Mouse (Mus musculus): ENCODE data around the gene Ssna1. TPM values are rescaled to one million over a fixed set of nuclear protein-coding genes. Genes with fewer than 3 reads are reported as not detected.

Gene Ssna1
- 240 and 247 TPM in 2 replicates for polyA plus RNA-seq (2014; fragmentation: Nextera tagmentation; extraction: Ambion mirVana)

GRCm38 (mm10) chr2:25271827-25272511, at the start of gene Ssna1, which contains the start of gene Anapc2:
Gene Ssna1 (minus strand): TSS chr2:25272438.
Gene Anapc2 (plus strand): TSS chr2:25272478.
- Histone ChIP-seq H3K4me2 (peak within 1 kb of the TSS; percentile 97), H3K27me3 (ENCODE audit: control insufficient read depth, insufficient read depth, low read length) (no peaks in the 10 kb centered on the region), H3K36me3 (ENCODE audit: control insufficient read depth, insufficient read depth, low read length) (peaks cover 14% of the 10 kb centered on the region), H3K4me1 (ENCODE audit: control insufficient read depth, insufficient read depth, low read length) (peaks cover 20% of the 10 kb centered on the region), H3K27ac (ENCODE audit: low read depth, low read length) (peak within 1 kb of the TSS; percentile 59; the same call in 1 of the 2 replicates), H3K9ac (ENCODE audit: low read length) (peak within 1 kb of the TSS; percentile 91), H3K9me3 (ENCODE audit: control insufficient read depth, low read length) (no peaks in the 10 kb centered on the region), H3K4me3 (ENCODE audit: low read depth, low read length) (peak within 1 kb of the TSS; percentile 83)
- peak; percentile 100 for DNase-seq (ENCODE audit: low spot score, missing footprints)
- ATAC-seq (ENCODE audit: low FRiP score), result peak; percentile 97
- WGBS, result under 1% methylated on average over 55 of the region's 55 CpGs

GRCm38 (mm10) chr2:25320084-25320483, 47.8 kb upstream of the Ssna1 start:
- DNase-seq (ENCODE audit: low spot score, missing footprints) (no peak), ATAC-seq (ENCODE audit: low FRiP score) (no peak)
- Histone ChIP-seq H3K4me1 (ENCODE audit: control insufficient read depth, insufficient read depth, low read length) (no peaks in the 10 kb centered on the region), H3K4me2 (no peak overlapping the region), H3K4me3 (ENCODE audit: low read depth, low read length) (no peak overlapping the region), H3K36me3 (ENCODE audit: control insufficient read depth, insufficient read depth, low read length) (no peaks in the 10 kb centered on the region), H3K9ac (ENCODE audit: low read length) (no peak overlapping the region), H3K9me3 (ENCODE audit: control insufficient read depth, low read length) (no peaks in the 10 kb centered on the region), H3K27ac (ENCODE audit: low read depth, low read length) (no peak overlapping the region), H3K27me3 (ENCODE audit: control insufficient read depth, insufficient read depth, low read length) (peaks cover 29% of the 10 kb centered on the region)
- WGBS, result 38% methylated on average over 2 of the region's 2 CpGs

- peaks cover 29% of the 10 kb centered on the region for H3K27me3 ChIP-seq (ENCODE audit: control insufficient read depth, insufficient read depth, low read length)
- WGBS, result 10% methylated on average over 58 of the region's 58 CpGs
- DNase-seq (ENCODE audit: low spot score, missing footprints) (peak; percentile 96), ATAC-seq (ENCODE audit: low FRiP score) (peak; percentile 63; the same call in 1 of the 2 replicates)
- H3K4me3 ChIP-seq (ENCODE audit: low read depth, low read length), result peak within 1 kb of the TSS; percentile 28
- no peaks in the 10 kb centered on the region for H3K9me3 ChIP-seq (ENCODE audit: control insufficient read depth, low read length)
- H3K4me2 ChIP-seq, result peak within 1 kb of the TSS; percentile 49
- no peak within 1 kb of the TSS for H3K27ac ChIP-seq (ENCODE audit: low read depth, low read length)
- no peaks in the 10 kb centered on the region for H3K4me1 ChIP-seq (ENCODE audit: control insufficient read depth, insufficient read depth, low read length)
- no peaks in the 10 kb centered on the region for H3K36me3 ChIP-seq (ENCODE audit: control insufficient read depth, insufficient read depth, low read length)
- no peak within 1 kb of the TSS for H3K9ac ChIP-seq (ENCODE audit: low read length)
Observed at GRCm38 (mm10) chr2:25318971-25319773, 46.9 kb upstream of the Ssna1 start, which contains the start of gene Grin1. Gene Grin1 (minus strand): TSS chr2:25319187.

- Histone ChIP-seq H3K27ac (ENCODE audit: low read depth, low read length) (no peak overlapping the region), H3K27me3 (ENCODE audit: control insufficient read depth, insufficient read depth, low read length) (peaks cover 29% of the 10 kb centered on the region), H3K36me3 (ENCODE audit: control insufficient read depth, insufficient read depth, low read length) (no peaks in the 10 kb centered on the region), H3K9me3 (ENCODE audit: control insufficient read depth, low read length) (no peaks in the 10 kb centered on the region), H3K9ac (ENCODE audit: low read length) (no peak overlapping the region), H3K4me2 (peak overlapping the region; percentile 49), H3K4me1 (ENCODE audit: control insufficient read depth, insufficient read depth, low read length) (no peaks in the 10 kb centered on the region), H3K4me3 (ENCODE audit: low read depth, low read length) (peak overlapping the region; percentile 28)
- 7% methylated on average over 31 of the region's 31 CpGs for WGBS
- ATAC-seq (ENCODE audit: low FRiP score), result peak; percentile 11; the same call in 1 of the 2 replicates
- DNase-seq (ENCODE audit: low spot score, missing footprints), result peak; percentile 88
Observed at GRCm38 (mm10) chr2:25318119-25318966, 46.1 kb upstream of the Ssna1 start.

- no peak for ATAC-seq (ENCODE audit: low FRiP score)
- Histone ChIP-seq H3K27me3 (ENCODE audit: control insufficient read depth, insufficient read depth, low read length) (peaks cover 37% of the 10 kb centered on the region), H3K27ac (ENCODE audit: low read depth, low read length) (no peak overlapping the region), H3K4me2 (no peak overlapping the region), H3K9ac (ENCODE audit: low read length) (no peak overlapping the region), H3K9me3 (ENCODE audit: control insufficient read depth, low read length) (no peaks in the 10 kb centered on the region), H3K36me3 (ENCODE audit: control insufficient read depth, insufficient read depth, low read length) (no peaks in the 10 kb centered on the region), H3K4me3 (ENCODE audit: low read depth, low read length) (no peak overlapping the region), H3K4me1 (ENCODE audit: control insufficient read depth, insufficient read depth, low read length) (no peaks in the 10 kb centered on the region)
- no peak for DNase-seq (ENCODE audit: low spot score, missing footprints)
- 6% methylated on average over 11 of the region's 11 CpGs for WGBS
Observed at GRCm38 (mm10) chr2:25311491-25311891, 39.3 kb upstream of the Ssna1 start.

GRCm38 (mm10) chr2:25310969-25311368, 38.7 kb upstream of the Ssna1 start:
- H3K9ac ChIP-seq (ENCODE audit: low read length), result no peak overlapping the region

GRCm38 (mm10) chr2:25310180-25310579, 37.9 kb upstream of the Ssna1 start:
- Histone ChIP-seq H3K9me3 (ENCODE audit: control insufficient read depth, low read length) (no peaks in the 10 kb centered on the region), H3K9ac (ENCODE audit: low read length) (no peak overlapping the region), H3K27me3 (ENCODE audit: control insufficient read depth, insufficient read depth, low read length) (peaks cover 41% of the 10 kb centered on the region), H3K36me3 (ENCODE audit: control insufficient read depth, insufficient read depth, low read length) (no peaks in the 10 kb centered on the region), H3K27ac (ENCODE audit: low read depth, low read length) (no peak overlapping the region), H3K4me3 (ENCODE audit: low read depth, low read length) (no peak overlapping the region), H3K4me2 (no peak overlapping the region), H3K4me1 (ENCODE audit: control insufficient read depth, insufficient read depth, low read length) (no peaks in the 10 kb centered on the region)
- WGBS, result 58% methylated on average over 10 of the region's 10 CpGs
- ATAC-seq (ENCODE audit: low FRiP score), result no peak
- DNase-seq (ENCODE audit: low spot score, missing footprints), result peak; percentile 73

More at GRCm38 (mm10) chr2:25310969-25311368, 38.7 kb upstream of the Ssna1 start:
- Histone ChIP-seq H3K27ac (ENCODE audit: low read depth, low read length) (no peak overlapping the region), H3K4me1 (ENCODE audit: control insufficient read depth, insufficient read depth, low read length) (no peaks in the 10 kb centered on the region), H3K9me3 (ENCODE audit: control insufficient read depth, low read length) (no peaks in the 10 kb centered on the region), H3K27me3 (ENCODE audit: control insufficient read depth, insufficient read depth, low read length) (peaks cover 34% of the 10 kb centered on the region), H3K4me3 (ENCODE audit: low read depth, low read length) (no peak overlapping the region), H3K4me2 (no peak overlapping the region), H3K36me3 (ENCODE audit: control insufficient read depth, insufficient read depth, low read length) (no peaks in the 10 kb centered on the region)
- 2% methylated on average over 22 of the region's 22 CpGs for WGBS
- DNase-seq (ENCODE audit: low spot score, missing footprints), result peak; percentile 80
- ATAC-seq (ENCODE audit: low FRiP score), result no peak

GRCm38 (mm10) chr2:25305587-25306359, 33.5 kb upstream of the Ssna1 start:
- ATAC-seq (ENCODE audit: low FRiP score) (peak; percentile 35; the same call in 1 of the 2 replicates), DNase-seq (ENCODE audit: low spot score, missing footprints) (peak; percentile 81)
- peak overlapping the region; percentile 56 for H3K9ac ChIP-seq (ENCODE audit: low read length)
- H3K9me3 ChIP-seq (ENCODE audit: control insufficient read depth, low read length), result no peaks in the 10 kb centered on the region
- WGBS, result 51% methylated on average over 14 of the region's 14 CpGs
- H3K36me3 ChIP-seq (ENCODE audit: control insufficient read depth, insufficient read depth, low read length), result no peaks in the 10 kb centered on the region
- peak overlapping the region; percentile 42; the same call in 1 of the 2 replicates for H3K4me3 ChIP-seq (ENCODE audit: low read depth, low read length)
- no peak overlapping the region for H3K27ac ChIP-seq (ENCODE audit: low read depth, low read length)
- H3K4me2 ChIP-seq, result peak overlapping the region; percentile 78
- H3K27me3 ChIP-seq (ENCODE audit: control insufficient read depth, insufficient read depth, low read length), result peaks cover 16% of the 10 kb centered on the region
- H3K4me1 ChIP-seq (ENCODE audit: control insufficient read depth, insufficient read depth, low read length), result no peaks in the 10 kb centered on the region

All from midbrain, embryonic 11.5 days (tissue).